Mouse (Mus musculus): ENCODE measurements around the gene Capn11.

Gene Capn11

GRCm38 (mm10) chr17:45659225-45659624 is at the start of gene Capn11:
Gene Capn11, minus strand, starts transcription at chr17:45659325.
- no peak for DNase-seq (ENCODE audit: low spot score in 2 of 2)

GRCm38 (mm10) chr17:45708179-45708578 is 49.1 kb upstream of the Capn11 start:
- DNase-seq (ENCODE audit: low spot score in 2 of 2) = no peak

GRCm38 (mm10) chr17:45707376-45707775 is 48.3 kb upstream of the Capn11 start:
- DNase-seq (ENCODE audit: low spot score in 2 of 2) = no peak

GRCm38 (mm10) chr17:45706796-45707195 is 47.7 kb upstream of the Capn11 start:
- no peak for DNase-seq (ENCODE audit: low spot score in 2 of 2)

DNA sequence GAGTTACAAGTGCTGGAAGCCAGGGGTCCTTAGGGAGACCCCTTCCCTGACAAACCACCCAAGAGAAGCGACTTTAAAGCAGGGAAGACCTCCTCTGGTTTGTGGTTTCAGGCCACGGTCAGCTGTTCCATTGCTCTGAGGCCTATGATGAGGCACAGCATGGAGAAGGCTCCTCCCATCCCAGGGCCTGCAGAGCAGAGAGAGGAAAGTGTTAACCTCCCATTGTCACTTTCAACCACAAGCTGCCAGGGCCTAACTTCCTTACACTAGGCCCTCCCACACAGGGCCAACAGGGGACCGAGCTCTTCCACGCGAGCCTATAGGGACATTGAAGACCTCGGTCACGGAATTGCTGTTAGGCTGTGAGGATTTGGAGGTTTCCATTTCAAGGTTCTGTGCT is 44.1 kb upstream of the Capn11 start:
- no peak for DNase-seq (ENCODE audit: low spot score in 2 of 2)

DNA sequence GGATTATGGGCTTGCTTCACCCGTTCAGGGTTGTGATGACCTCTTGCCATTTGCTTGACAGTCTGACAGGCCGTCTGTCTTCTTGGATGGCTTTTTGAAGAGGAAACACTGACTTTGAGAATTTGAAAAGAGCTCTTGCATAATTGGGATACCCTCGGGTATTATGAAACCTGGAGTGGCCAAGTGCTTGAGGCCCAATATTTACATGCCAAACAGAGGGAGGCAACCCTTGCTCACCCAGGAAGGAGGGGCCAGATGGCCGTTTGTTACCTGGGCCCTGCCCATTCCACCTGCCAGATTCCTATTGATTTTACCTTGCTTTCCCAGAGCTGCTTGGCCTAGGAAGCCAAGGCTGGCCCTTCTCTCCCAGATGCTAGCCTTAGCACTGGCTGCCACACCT is 43.1 kb upstream of the Capn11 start:
- DNase-seq (ENCODE audit: low spot score in 2 of 2) = no peak

- DNase-seq (ENCODE audit: low spot score in 2 of 2) = no peak
Observed at GRCm38 (mm10) chr17:45701236-45701591, 42.1 kb upstream of the Capn11 start.

- no peak for DNase-seq (ENCODE audit: low spot score in 2 of 2)
Observed at GRCm38 (mm10) chr17:45700496-45701235, 41.5 kb upstream of the Capn11 start.

DNA sequence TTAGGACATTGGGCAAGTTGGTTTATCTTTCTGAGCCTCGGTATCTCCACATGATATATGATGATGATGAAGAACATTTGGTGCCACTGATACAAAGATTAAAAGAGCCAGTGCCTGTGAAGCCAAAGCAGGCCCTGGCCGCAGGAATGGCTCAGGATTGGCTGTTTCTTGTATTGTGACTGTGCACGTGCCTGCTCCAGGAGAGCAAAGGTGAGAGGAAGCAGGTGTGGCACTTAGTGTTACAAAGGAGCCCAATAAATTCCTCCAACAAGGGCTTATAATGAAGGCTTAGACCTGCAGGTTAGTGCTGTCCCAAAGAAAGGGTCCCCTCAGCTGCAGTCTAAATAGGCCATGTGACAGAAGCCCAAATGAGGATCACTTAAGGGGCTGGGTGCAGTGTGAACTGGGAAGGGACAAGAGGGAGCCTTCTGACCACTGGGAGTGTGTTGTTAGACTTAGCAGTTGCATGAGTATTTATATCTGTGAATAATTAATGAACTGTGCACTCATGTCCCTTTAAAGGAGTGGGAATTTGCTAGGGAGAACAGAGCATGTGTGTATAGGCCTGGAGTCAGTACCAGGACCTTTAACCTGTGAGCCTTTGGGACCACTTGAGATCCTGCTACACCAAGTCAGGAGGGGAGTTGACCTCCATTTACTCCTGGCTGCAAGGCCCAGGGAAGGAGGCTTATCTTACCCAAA is 40.1 kb upstream of the Capn11 start:
- DNase-seq (ENCODE audit: low spot score in 2 of 2) = no peak

DNA sequence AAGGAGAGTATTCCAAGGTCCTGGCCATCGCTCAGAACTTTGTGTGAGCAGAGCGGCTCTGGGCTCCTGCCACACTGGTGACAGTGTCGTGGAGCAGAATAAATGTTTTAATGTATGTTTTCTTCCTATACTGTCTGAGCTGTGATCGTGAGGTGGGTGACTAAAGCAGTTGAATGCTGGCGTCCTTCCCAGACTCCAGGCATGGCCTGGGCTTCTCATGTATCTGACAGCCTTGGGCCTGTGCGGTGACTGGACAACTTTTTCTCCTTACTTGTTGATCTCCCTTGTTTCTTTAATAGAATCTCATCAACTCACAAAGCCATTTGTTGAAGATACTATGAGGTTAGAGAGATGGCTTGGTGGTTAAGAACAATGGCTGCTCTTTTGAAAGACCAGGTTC is 39.2 kb upstream of the Capn11 start:
- no peak for DNase-seq (ENCODE audit: low spot score in 2 of 2)

DNA sequence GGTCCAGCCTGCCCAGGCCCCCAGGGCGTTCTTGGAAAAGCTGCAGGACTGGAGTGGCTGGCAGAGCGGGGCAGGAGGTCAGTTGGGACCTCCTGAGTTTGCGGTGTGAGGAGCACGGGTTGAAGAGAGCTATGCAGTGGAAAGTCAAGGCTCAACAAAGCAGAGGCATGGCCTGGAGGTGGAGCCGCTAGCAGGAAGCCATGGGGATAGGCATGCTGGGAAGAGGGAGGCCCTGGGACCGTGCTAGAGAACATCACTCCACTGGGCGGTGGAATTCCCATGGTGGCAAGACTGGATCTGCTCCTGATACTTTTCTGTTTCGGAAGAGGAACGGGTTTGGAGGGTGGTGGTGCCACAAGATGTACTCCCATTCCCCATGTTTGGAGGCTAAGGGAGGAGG is 37.9 kb upstream of the Capn11 start:
- no peak for DNase-seq (ENCODE audit: low spot score in 2 of 2)

GRCm38 (mm10) chr17:45695227-45696120 is 36.3 kb upstream of the Capn11 start:
- DNase-seq (ENCODE audit: low spot score in 2 of 2) = no peak

DNA sequence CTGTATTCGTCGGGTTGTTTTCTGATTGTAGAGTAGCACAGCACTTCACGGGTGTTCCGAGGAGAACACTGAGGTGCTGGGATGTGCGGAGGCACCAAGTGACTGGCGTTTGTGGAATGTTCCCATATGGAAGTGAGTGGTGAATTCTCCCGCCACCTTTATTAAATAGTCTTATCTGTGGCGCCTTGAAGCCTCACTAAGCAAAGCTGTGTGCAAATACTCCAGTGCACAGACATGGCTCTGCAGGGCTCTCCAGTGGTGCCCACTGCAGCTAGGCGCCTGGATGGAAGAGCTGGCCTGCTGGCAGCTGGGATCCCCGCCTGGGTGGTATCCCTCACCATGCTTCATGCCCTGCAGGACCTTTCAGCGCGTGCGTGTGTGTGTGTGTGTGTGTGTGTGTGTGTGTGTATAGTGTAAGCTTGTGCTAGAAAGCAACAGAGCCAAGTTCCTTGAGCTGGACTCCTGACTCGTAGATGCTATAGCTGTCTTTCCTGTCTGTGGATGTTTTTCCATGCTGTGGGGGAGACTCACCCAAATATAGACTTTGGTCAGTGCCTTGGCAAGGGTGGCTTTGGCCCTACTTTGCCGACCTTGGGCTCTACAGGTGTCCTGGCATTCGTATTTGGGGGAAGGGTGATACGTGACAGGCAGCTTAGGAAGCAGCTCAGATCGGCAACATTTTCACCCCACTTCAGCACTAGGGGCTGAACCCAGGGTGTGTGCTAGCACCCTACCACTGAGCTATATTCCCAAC is 34.9 kb upstream of the Capn11 start:
- no peak for DNase-seq (ENCODE audit: low spot score in 2 of 2)

- no peak for DNase-seq (ENCODE audit: low spot score in 2 of 2)
Observed at GRCm38 (mm10) chr17:45692159-45692558, 33.0 kb upstream of the Capn11 start.

- no peak for DNase-seq (ENCODE audit: low spot score in 2 of 2)
Observed at GRCm38 (mm10) chr17:45690044-45690443, 30.9 kb upstream of the Capn11 start.

GRCm38 (mm10) chr17:45689120-45689519 is 30.0 kb upstream of the Capn11 start:
- no peak for DNase-seq (ENCODE audit: low spot score in 2 of 2)

GRCm38 (mm10) chr17:45686716-45687115 is 27.6 kb upstream of the Capn11 start, which contains the start of gene Tmem63b:
Gene Tmem63b, minus strand, starts transcription at chr17:45686905.
- no peak for DNase-seq (ENCODE audit: low spot score in 2 of 2)

- peak; percentile 88 to 96 for DNase-seq (ENCODE audit: low spot score in 2 of 2)
Observed at GRCm38 (mm10) chr17:45686093-45686619, 27.0 kb upstream of the Capn11 start, which contains the start of gene Mrpl14. Gene Mrpl14, plus strand, starts transcription at chr17:45686322.

- DNase-seq (ENCODE audit: low spot score in 2 of 2) = peak; percentile 54 to 62
Observed at GRCm38 (mm10) chr17:45685171-45686092, 26.3 kb upstream of the Capn11 start.

GRCm38 (mm10) chr17:45684667-45685131 is 25.6 kb upstream of the Capn11 start:
- DNase-seq (ENCODE audit: low spot score in 2 of 2) = no peak
